Mouse (Mus musculus) left cerebral cortex, postnatal 10 days (tissue): ENCODE data around the gene Efhc1. TPM values are rescaled to one million over a fixed set of nuclear protein-coding genes. Genes with fewer than 3 reads are reported as not detected.

Experiments used
- DNase-seq, 2 experiments: peaks; one replicate each; pipeline ENCODE4 v3.0.0; 2021 to 2022; ENCODE audit warnings: low spot score in 2 of 2, mixed read lengths in 1 of 2; ENCODE audit errors: extremely low spot score in 1 of 2
- intact Hi-C: fragments of 180-260 bp; cut with DNase I; formaldehyde crosslinking; loops from one replicate; pipeline ENCODE4 v1.15.1; 2025
- total RNA-seq, 2 experiments: library from RNA; stranded (reverse); gene quantifications; 2 replicates each; pipeline ENCODE4 v1.2.3; 2021

Efhc1 gene
- total RNA-seq, 2 experiments from 2014 or later, result 1.4 to 1.7 TPM

DNA sequence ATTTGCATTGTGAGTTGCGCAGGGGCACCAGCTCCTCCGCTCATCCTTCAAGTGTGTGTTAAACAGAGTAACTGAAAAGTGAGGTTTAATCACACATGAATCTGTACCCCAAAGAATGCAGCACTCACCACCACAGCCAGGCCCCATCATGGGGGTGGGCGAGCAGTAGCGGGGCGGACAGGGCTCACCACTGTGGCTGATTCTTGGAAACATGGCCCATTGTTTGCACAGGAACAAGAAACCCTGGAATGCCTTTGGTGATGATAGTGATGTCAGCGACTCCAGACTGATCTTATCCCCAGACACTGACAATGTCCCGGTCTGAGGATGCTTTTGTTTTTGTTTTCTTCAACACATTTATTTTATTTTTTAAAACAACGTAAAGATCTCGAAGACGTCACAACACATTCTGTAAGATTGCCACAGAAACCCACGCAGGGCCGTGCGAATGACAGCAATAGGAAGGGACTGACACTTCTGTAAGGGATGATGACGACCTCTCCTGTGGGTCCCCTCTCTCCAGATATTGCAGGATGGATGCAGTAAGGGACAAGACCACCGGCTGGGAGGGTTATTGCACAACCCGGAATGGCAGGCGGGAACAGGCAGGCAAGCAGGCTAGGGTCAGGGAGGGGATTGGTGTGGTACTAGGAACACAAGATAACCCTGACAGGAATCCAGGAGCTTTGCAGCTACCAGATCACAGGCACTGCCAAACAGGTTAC, 45.3 kb downstream of the Efhc1 start:
- DNase-seq, result no peak
- intact Hi-C loops, result no loop called here

GRCm38 (mm10) chr1:20997328-20997689, 45.9 kb downstream of the Efhc1 start:
- no peak for DNase-seq
- intact Hi-C loops, result no loop called here

DNA sequence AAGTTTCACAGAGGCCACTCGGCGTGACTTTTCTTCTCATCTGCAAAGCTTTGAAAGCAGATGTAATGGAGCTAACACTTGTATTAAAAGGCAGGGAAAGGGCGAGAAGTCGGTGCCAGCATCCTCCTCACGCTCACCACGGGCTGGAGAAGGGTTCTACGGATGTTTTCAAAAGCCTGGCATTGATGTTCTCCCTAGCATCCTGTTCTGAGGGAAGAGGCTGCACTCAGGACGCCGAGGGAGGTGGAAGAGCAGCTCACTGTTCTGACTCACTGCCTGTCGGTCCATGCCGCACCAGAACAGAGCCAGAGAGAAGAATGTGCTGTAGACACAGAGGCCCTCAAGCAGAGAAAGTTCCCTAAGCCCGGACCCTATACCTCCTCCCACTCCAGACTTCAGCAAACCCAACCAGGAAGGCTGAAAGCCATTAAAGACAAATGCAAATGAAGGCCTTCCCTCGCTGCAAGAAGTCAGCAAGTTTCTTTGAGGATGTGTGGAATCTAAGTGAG, 46.5 kb downstream of the Efhc1 start:
- DNase-seq, result no peak
- intact Hi-C loops, result no loop called here

DNA sequence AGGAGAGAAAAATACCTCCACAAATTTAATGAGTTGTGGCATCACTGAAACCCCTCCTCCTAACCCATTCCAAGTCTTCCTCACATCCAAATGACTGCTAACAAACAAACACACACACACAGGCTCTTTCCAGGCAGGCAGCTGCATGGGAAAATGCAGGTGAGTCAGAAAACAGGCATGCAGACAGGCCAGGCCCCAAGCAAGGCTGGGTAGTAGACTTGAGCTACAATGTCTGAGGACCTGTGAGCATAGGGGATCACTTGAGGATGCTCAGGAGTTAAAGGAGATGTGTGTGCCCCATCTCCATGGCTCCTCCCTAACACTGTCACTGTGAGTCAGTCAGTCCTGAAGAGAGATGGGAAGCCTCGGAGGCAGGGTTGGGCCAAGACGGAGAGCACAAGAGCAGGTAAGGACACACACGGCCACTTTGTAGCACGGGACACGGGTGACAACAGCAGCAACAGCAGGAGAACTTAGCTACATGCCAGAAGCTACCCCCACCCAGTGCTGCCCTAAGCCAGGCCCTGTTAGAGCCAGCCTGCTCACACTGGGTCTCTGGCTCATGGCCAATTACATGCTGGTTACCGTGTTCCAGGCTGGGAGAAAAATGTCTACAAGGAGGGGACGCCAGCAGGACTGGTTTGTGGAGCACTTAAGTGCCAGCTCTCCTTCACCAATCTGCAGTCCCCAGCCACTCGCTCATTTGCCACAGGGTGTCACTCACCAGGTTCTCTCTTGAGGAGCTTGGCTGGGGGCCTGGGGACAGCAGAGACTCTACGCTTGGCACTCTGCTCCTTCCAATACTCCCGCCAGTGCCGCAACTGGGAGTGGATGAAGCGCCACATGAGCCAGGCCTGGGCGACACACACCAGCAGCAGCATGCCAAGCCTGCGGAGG, 51.1 kb downstream of the Efhc1 start:
- intact Hi-C loops, result no loop called here
- DNase-seq, result peak; percentile 26 to 36

DNA sequence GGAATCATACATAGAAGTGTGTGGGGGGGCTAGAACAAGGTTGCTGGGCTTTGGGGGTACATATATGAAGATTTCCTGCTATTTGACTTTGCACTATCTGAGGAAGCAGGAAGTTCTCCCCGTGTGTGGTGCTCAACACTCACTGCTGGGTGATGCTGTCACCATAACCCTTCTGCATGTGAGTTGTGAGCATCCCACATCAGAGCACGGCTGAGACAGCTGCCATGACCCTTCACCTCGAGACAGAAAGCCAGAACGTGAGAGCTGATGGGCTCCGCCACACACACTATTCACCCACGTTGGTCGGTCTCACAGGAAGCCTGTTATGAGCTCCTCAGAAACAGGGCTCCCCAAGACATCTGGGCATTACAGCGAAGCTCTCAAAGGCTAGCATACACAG, 53.2 kb downstream of the Efhc1 start:
- intact Hi-C loops, result no loop called here
- no peak for DNase-seq

- no peak for DNase-seq
- intact Hi-C loops, result no loop called here
Observed at GRCm38 (mm10) chr1:21006775-21007174, 55.3 kb downstream of the Efhc1 start.

DNA sequence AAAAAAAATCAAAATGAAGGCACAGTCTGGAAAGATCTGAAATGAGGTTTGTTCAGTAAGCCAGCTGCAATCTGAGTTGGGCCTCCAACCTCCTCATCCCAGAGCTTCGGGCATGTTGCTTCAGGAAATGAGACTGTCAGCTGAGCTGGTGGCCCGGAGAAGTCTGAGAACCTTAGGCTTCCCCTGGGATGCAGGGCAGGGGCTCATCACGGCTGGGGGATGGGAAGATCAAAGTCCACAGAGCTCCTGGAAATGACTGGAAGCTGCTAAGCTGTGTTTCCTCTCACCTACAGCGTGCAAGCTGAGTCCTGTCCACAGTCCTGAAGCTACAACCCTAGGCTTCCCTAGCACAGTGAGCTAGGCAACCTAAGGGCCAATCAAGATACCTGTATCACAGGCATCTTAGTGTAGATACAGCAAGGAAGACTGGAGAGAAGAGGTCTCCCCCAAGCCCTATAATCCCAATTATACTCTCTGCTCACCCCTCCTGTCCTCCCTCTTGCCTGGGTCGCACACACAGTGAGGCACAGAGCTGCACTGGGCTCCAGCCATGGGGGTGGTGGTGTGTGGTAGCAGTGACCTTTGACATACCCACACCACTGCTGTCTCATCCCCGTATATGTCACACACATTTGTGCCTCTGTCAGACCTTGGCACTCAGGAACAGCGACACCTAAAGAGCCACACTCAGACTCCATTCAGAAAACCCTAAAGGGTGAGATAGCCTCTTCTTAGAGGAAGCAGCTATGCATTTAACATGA, 56.7 kb downstream of the Efhc1 start:
- no peak for DNase-seq
- intact Hi-C loops, result no loop called here

GRCm38 (mm10) chr1:21008891-21009290, 57.5 kb downstream of the Efhc1 start:
- intact Hi-C loops, result no loop called here
- no peak for DNase-seq

GRCm38 (mm10) chr1:21010282-21010800, 58.9 kb downstream of the Efhc1 start:
- DNase-seq, result no peak

GRCm38 (mm10) chr1:21014463-21014862, 63.0 kb downstream of the Efhc1 start:
- DNase-seq, result peak in 1 of 2 experiments; percentile 66
- intact Hi-C loops, result no loop called here

More at GRCm38 (mm10) chr1:21010282-21010800, 58.9 kb downstream of the Efhc1 start:
- intact Hi-C loops, result no loop called here

DNA sequence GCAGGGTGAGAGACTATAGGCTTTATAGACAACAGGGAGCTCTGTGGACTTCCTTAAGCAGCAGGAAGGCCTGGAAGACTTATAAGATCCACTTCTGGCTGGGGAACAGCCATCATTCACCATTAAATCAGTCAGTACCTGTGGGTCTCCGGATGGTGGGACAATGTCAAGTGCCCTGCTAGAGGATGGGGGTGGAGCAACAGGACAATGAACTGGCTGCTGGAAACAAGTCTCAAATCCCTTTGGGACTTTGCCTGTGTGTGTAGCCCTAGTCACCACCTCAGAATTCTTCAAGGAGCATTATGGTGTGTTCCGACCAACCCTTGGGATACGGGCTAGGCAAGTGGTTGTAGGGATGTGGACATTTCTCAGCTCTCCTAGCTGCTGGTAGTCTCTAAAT, 71.7 kb downstream of the Efhc1 start:
- DNase-seq, result no peak
- intact Hi-C loops, result no loop called here

DNA sequence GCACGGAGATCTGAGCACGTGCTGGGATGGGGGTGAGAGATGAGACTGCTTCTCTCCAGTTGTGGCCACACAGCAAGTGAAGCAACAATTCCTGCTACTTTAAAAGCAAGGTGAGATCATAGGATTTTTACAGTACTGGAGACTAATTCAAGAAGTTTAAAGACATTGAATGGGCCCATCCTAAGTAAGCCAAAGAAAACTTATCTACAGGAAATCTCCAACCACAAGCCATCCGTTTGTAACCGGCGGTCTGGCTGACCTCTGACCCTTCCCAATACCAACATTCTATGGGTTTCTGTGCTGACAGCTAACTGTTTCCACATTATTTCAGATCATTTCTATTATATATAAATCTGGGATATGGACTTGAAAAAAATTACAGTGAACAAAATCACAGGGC, 73.8 kb downstream of the Efhc1 start:
- intact Hi-C loops, result no loop called here
- no peak for DNase-seq

- intact Hi-C loops, result no loop called here
- no peak for DNase-seq
Observed at GRCm38 (mm10) chr1:21026534-21026933, 75.1 kb downstream of the Efhc1 start.

DNA sequence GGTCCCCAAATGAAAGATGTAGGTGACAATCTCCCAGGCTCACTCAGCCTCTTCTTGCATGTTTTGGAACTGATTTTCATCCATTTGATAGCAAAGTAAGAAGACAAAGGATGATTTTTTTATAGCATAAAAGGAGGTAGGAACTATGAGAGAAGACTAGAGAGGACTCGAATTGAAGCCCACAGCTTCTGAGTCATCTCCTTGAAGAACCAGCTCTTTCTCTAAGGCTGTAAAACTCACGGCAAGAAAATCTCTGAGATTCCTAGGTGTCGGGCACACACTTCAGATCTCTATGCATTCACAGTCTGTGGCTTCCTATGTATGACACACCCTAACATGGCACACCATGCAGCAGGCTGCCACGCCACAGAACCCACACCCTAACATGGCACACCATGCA, 77.6 kb downstream of the Efhc1 start:
- DNase-seq, result no peak
- intact Hi-C loops, result no loop called here

- no peak for DNase-seq
- intact Hi-C loops, result no loop called here
Observed at GRCm38 (mm10) chr1:21031650-21032049, 80.2 kb downstream of the Efhc1 start.

- DNase-seq, result no peak
- intact Hi-C loops, result no loop called here
Observed at GRCm38 (mm10) chr1:21033065-21033791, 81.8 kb downstream of the Efhc1 start.

DNA sequence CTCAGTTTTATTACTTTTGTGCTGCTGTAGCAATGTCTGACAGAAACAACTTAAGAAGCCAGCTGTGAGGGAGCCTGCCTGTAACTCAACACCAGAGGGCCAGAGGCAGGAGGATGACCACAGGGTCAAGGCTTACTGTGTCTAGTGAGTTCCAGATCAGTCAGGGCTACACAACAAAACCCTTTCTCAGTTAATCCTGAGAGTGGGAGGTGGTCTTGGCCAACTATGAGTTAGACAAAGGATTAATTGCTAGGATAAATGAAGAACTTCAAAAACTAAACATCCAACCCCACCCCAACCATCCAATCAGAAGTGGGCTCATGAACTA, 82.3 kb downstream of the Efhc1 start:
- DNase-seq, result no peak
- intact Hi-C loops, result no loop called here

GRCm38 (mm10) chr1:21035878-21036277, 84.5 kb downstream of the Efhc1 start:
- intact Hi-C loops, result no loop called here
- no peak for DNase-seq
